Mouse (Mus musculus) ES-Bruce4 (cell line): ENCODE results near the gene Maml2.

Experiments
- CTCF ChIP-seq: IDR thresholded peaks from one replicate; pipeline ENCODE4 v1.8.1; 2011; ENCODE audit warnings: low read depth, low read length
- EP300 ChIP-seq: IDR thresholded peaks from 2 replicates; pipeline ENCODE4 v1.6.1; 2011; ENCODE audit warnings: low read depth, low read length; ENCODE audit not compliant: insufficient read depth

- TF ChIP-seq CTCF, result no peak
- TF ChIP-seq EP300, result no peak
Measured at GRCm38 (mm10) chr9:13569023-13569422, 271.3 kb downstream of the Maml2 start.
